Mouse (Mus musculus): ENCODE results near the gene Ccdc51. TPM values are rescaled to one million over a fixed set of nuclear protein-coding genes. Genes with fewer than 3 reads are reported as not detected.
A peak's percentile ranks its signal among the peaks of the same experiment; 100 is the strongest.
"Not testable (repeated sequence)": the region's sequence is repeated elsewhere in the genome, so short reads cannot be mapped to it uniquely, and the experiment has no call there.

Gene Ccdc51
- total RNA-seq, 2 experiments from 2014 or later, result 8.7 to 9.3 TPM

DNA sequence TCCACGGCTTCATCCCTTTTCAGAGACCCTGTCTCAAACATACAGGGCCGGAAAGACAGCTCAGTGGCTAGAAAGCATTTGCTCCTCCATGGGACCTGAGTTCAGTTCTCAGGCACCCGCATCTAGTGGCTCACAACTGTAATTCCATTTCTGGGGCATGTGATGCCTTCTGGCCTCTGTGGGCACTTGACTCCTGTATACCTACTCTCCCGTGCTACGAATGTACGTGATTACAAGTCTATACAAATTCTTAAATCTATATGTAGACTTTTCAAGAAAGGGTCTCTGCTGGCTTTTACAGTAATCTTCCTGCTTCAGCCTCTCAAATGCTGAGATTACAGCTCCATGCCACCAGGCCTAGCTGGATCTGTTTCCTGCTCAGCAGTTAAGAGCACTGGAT lies 38.7 kb downstream of the Ccdc51 start:
- DNase-seq (ENCODE audit: low spot score in 2 of 2), result no peak

DNA sequence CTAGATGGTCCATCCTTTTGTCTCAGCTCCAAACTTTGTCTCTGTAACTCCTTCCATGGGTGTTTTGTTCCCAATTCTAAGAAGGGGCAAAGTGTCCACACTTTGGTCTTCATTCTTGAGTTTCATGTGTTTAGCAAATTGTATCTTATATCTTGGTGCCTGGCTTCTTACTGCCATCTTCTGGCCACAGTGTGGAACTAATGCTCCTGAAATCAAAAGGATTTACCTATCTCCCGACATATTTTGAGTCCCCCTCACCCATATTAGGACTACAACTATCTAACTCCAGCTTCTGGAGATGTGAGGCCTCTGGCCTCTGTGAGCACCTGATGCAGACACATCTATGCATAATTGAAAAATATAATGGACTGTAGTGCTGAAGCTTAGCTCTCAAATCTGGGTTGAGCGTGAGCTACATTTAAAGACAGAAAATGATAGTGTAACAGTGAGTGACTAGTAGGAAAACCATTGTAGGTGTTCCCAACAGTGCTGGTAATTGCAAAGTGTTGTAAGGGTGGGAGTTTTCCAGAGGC lies 40.3 kb downstream of the Ccdc51 start:
- peak in 1 of 2 experiments; percentile 65 for DNase-seq (ENCODE audit: low spot score in 2 of 2)

DNA sequence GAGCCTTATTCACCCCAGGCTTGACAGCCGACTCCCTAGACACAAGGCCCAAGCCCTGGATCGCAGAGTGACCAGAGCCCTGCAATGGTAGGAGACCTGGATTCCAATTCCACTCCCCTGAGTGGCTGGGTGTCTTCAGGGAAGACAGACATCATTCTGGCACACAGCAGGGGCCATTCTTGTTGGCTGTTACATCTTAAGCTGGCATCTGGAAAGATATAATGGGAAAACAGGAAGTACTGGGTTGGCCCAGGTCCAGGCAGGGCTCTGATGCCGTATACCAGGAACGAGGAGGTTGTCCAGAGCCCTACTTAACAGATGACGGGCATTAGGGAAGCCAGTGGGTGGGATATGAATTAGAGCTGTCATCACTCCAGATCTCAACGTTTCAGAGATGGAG lies 41.0 kb downstream of the Ccdc51 start:
- no peak for DNase-seq (ENCODE audit: low spot score in 2 of 2)

DNA sequence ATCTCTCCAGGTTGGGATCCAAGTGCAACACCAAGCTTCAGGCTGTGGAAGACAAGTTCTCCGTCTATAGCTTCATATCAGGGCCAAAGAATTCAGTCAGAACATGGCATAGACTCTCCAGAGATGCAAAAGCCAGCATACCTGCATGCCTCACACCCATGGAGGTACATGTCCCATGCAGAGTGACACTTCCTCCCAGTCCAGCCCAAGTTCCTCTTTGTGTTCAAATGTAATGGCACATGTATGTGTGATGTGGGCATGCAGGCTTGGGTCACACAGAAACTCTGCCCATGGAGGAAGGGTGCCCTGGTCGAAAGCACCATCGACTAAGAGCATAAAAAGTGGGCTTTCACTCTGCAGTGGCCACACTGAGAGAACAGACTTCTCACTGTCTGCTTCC lies 41.9 kb downstream of the Ccdc51 start:
- no peak for DNase-seq (ENCODE audit: low spot score in 2 of 2)

DNA sequence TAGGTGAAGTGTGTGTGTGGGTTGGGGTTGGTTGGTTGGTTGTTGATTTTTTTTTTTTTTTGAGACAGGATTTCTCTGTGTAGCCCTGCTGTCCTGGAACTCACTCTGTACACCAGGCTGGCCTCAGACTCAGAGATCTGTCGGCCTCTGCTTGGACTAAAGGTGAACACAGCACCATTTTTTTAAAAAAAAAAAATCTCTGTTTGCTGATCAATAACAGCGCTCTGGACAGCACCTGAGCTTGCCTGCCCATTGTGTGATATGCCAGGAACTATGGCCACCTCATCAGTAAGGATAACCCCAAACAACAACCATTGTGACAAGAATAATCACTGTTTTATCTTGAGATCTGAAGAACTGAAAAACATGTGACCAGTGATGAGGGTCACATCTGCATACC lies 42.8 kb downstream of the Ccdc51 start:
- no peak for DNase-seq (ENCODE audit: low spot score in 2 of 2)

DNA sequence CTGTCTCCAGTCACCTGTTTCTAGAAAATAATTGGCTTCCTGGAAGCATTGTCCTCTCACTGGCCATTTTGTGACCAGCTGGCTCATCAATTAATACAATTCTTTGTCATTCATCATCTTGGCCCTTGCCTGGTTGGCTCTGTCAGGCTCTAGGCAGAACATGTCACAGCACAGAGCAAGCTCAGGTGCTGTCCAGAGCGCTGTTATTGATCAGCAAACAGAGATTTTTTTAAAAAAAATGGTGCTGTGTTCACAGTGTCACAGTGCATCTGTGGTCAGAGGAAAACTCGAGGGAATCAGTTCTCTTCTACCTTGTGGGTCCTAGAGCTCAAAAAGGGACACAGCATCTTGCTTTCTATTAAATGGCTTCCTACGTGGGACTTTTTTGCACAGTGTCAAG lies 43.2 kb downstream of the Ccdc51 start:
- DNase-seq (ENCODE audit: low spot score in 2 of 2), result no peak

DNA sequence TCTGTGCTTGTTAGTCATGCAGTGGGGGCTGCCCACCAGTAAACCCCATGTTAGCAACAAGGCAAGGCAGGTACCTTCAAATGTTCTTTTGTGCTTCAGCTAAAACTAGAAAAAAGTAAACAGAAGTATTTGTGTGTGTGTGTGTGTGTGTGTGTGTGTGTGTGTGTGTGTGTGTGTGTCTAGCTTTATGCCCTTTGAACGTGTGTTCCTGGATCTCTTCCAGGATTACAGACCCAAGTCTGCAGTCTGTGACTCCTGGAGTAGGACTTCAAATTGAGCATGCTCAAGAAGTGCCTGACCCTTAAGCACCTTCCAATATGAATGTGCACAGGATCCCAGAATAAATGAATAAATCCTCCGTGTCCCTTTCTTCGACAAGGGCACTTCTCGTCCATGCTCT lies 44.8 kb downstream of the Ccdc51 start:
- DNase-seq (ENCODE audit: low spot score in 2 of 2), result no peak

DNA sequence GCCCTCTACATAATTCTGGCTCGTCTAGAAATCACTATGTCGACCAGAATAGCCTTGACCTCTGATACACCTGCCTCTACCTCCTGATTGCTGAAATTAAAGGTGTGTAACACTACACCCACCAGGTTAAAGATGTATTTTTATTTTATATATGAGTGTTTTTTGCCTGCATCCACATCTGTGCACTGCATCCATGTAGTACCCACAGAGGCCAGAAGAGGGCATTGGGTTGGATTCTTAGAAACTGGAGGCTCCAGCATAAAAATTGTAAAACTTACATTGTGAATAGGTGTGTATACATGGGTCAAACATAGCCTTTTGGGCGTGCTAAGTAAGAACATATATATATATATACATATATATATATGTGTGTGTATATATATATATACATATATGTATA lies 45.9 kb downstream of the Ccdc51 start:
- peak in 1 of 2 experiments; percentile 48 for DNase-seq (ENCODE audit: low spot score in 2 of 2)

DNA sequence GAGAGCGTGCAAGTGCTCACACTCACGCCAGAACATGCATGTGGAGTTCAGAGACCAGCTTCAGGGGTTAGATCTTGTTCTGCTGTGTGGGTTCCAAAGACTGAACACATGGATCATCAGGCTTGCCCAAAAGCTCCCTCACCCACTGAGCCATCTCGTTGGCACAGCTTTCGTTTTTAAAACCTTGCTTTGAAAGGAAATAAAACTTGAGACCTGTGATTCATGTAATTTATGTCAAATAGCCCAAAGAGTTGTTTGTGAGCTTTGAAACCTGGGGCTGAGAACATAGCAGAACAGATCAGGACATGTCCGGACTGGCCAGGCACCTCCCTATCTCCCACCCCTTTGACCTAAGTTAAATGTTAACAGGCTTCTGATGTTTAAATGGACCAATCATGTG lies 47.8 kb downstream of the Ccdc51 start:
- DNase-seq (ENCODE audit: low spot score in 2 of 2), result no peak

DNA sequence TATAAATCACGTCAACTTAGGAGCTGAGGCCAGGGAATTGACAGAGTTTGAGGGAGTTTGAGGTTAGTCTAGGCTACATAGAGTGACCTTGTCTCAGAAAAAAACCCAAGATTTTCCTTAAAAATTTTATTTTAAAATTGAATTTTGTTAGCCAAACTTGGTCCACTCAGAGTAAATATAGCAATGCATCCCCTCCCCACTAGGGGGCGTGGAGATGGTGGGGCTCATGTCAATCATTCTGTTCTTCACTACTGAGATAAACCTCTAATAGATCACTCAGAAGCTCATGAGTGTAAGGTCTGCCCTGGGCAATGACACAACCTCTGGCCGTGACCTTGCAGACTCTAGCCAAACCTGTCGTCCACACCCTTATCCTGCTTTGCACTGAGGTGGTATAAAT lies 58.1 kb downstream of the Ccdc51 start:
- not testable (repeated sequence) for DNase-seq (ENCODE audit: low spot score in 2 of 2)

Other genes with a start within 250 kb of the Ccdc51 start
- 10 to 100 TPM; 13.8 to 16.1 TPM for gene Slc26a6, start 229.2 kb upstream of the Ccdc51 start, total RNA-seq (2021)
- gene Tmem89, start 167.9 kb upstream of the Ccdc51 start, total RNA-seq (2021), result not detected
- 100 to 1,000 TPM; 346 to 356 TPM for gene Uqcrc1, start 145.9 kb upstream of the Ccdc51 start, total RNA-seq (2021)
- gene Col7a1, start 128.9 kb upstream of the Ccdc51 start, total RNA-seq (2021), result 1 to 10 TPM; 1.9 to 2.3 TPM
- under 1 TPM; 0.47 to 0.76 TPM for gene Ucn2, start 96.5 kb upstream of the Ccdc51 start, total RNA-seq (2021)
- 10 to 100 TPM; 12.1 to 17.5 TPM for gene Pfkfb4, start 90.7 kb upstream of the Ccdc51 start, total RNA-seq (2021)
- gene Shisa5, start 43.9 kb upstream of the Ccdc51 start, total RNA-seq (2021), result 10 to 100 TPM; 46.0 to 56.0 TPM
- gene Trex1, start 22.8 kb upstream of the Ccdc51 start, total RNA-seq (2021), result 10 to 100 TPM; 14.6 to 16.6 TPM
- 10 to 100 TPM; 23.7 to 28.0 TPM for gene Atrip, start 8.4 kb upstream of the Ccdc51 start, total RNA-seq (2021)
- 100 to 1,000 TPM; 286 to 308 TPM for gene Tma7, start 94 bp downstream of the Ccdc51 start, total RNA-seq (2021)
- gene Plxnb1, start 12.9 kb downstream of the Ccdc51 start, total RNA-seq (2021), result 10 to 100 TPM; 70.4 to 76.5 TPM
- not detected for gene Fbxw21, start 79.5 kb downstream of the Ccdc51 start, total RNA-seq (2021)
- not detected for gene Fbxw13, start 113.5 kb downstream of the Ccdc51 start, total RNA-seq (2021)
- gene Fbxw20, start 152.3 kb downstream of the Ccdc51 start, total RNA-seq (2021), result not detected
- gene Fbxw14, start 205.2 kb downstream of the Ccdc51 start, total RNA-seq (2021), result not detected